Mouse (Mus musculus) midbrain, postnatal 0 days (tissue): ENCODE results near the gene Ank2. TPM values are rescaled to one million over a fixed set of nuclear protein-coding genes. Genes with fewer than 3 reads are reported as not detected.

Source experiments
- ATAC-seq: fragments of 200-750 bp; cut with Nextera tagmentation; 2 replicates; pipeline ENCODE4 v1.8.0; 2017; ENCODE audit warnings: moderate number of reproducible peaks, mild to moderate bottlenecking, moderate TSS enrichment, moderate library complexity; ENCODE audit not compliant: low FRiP score
- DNase-seq: peaks from one replicate; pipeline ENCODE4 v3.0.0-alpha.2; 2015; ENCODE audit warnings: low spot score
- H3K27ac ChIP-seq: fragments of 300-500 bp; sonication (generic); 2 replicates; pipeline ENCODE4 v1.5.1; 2014; ENCODE audit warnings: low read depth, mild to moderate bottlenecking, low read length, mixed read lengths
- H3K27me3 ChIP-seq: fragments of 300-500 bp; sonication (generic); 2 replicates; pipeline ENCODE4 v1.6.1; 2014; ENCODE audit warnings: low read length, control low read depth, mixed read lengths; ENCODE audit not compliant: insufficient read depth
- H3K36me3 ChIP-seq: fragments of 300-500 bp; sonication (generic); 2 replicates; pipeline ENCODE4 v1.6.1; 2014; ENCODE audit warnings: low read length, control low read depth, mixed read lengths; ENCODE audit not compliant: insufficient read depth
- H3K4me1 ChIP-seq: fragments of 300-500 bp; sonication (generic); 2 replicates; pipeline ENCODE4 v1.6.1; 2014; ENCODE audit warnings: mild to moderate bottlenecking, control low read depth, antibody characterized with exemption, low read length, mixed read lengths; ENCODE audit not compliant: insufficient read depth
- H3K4me2 ChIP-seq: fragments of 300-500 bp; sonication (generic); 2 replicates; pipeline ENCODE4 v1.6.1; 2014; ENCODE audit warnings: low read depth, mild to moderate bottlenecking, low read length, mixed read lengths; ENCODE audit not compliant: poor library complexity, severe bottlenecking
- H3K4me3 ChIP-seq: fragments of 300-500 bp; sonication (generic); 2 replicates; pipeline ENCODE4 v1.5.1; 2014; ENCODE audit warnings: low read depth, mild to moderate bottlenecking, low read length, moderate library complexity
- H3K9ac ChIP-seq: fragments of 300-500 bp; sonication (generic); replicated peaks from 2 replicates; pipeline ENCODE4 v1.6.1; 2014; ENCODE audit warnings: mild to moderate bottlenecking, low read length, moderate library complexity, mixed read lengths; ENCODE audit not compliant: poor library complexity, severe bottlenecking
- H3K9me3 ChIP-seq: fragments of 300-500 bp; sonication (generic); 2 replicates; pipeline ENCODE4 v1.6.1; 2016; ENCODE audit warnings: low read length, control low read depth
- CTCF ChIP-seq: IDR thresholded peaks from 2 replicates; pipeline ENCODE4 v1.5.1; 2016; ENCODE audit warnings: antibody characterized with exemption, mild to moderate bottlenecking
- WGBS: fragments of 180-500 bp; shearing (Covaris S2); extraction: QIAGEN DNeasy Blood & Tissue Kit; methylation state at CpG from one replicate; pipeline ENCODE4 v1.1.7; 2014; 5-methylcytosine and 5-hydroxymethylcytosine counted together
- polyA plus RNA-seq: library from polyadenylated mRNA; unstranded; fragments of >200 nt; fragmentation: Nextera tagmentation; extraction: Ambion mirVana; gene quantifications from 2 replicates; pipeline ENCODE4 v1.2.1, GENCODE M21; 2015
- total RNA-seq: library from RNA; depleted of rRNA; stranded (reverse); fragments of >200 nt; gene quantifications from 2 replicates; pipeline ENCODE4 v1.2.3, GENCODE M21; 2014

Gene Ank2
- total and polyA plus RNA-seq, 2 experiments from 2014 or later = 200 to 623 TPM

GRCm38 (mm10) chr3:126989936-126990335 lies 509.2 kb downstream of the Ank2 start:
- 78% methylated on average over 3 of the region's 3 CpGs for WGBS
- Histone ChIP-seq H3K4me3 (no peak overlapping the region), H3K27me3 (no peaks in the 10 kb centered on the region), H3K9me3 (no peaks in the 10 kb centered on the region), H3K9ac (no peak overlapping the region), H3K4me2 (no peak overlapping the region), H3K36me3 (peaks cover 3% of the 10 kb centered on the region; the same call in 1 of the 2 replicates), H3K27ac (no peak overlapping the region), H3K4me1 (no peaks in the 10 kb centered on the region)
- no peak for TF ChIP-seq CTCF
- DNase-seq (no peak), ATAC-seq (no peak)

DNA sequence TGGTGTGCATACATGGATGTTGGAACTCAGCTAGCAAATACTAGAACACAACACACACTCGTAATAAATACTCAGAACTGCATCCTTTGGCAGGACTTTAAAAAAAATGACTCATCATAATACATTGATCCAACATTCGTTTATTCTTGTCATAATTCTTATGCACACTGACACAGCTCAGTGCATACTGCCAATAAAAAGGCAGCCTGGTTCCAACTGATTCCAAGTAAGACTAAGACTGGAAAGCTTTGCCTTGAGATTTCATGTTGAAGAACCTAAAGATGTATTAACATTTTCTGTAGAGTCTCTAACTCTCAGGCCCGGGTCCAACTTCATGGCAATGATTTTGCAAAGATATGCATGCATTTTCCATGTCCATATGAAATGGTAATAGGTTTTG lies 512.5 kb downstream of the Ank2 start:
- H3K27ac ChIP-seq = no peak overlapping the region
- H3K4me3 ChIP-seq = no peak overlapping the region

GRCm38 (mm10) chr3:126982814-126983213 lies 516.3 kb downstream of the Ank2 start:
- Histone ChIP-seq H3K4me3 (no peak overlapping the region), H3K4me1 (no peaks in the 10 kb centered on the region), H3K27ac (no peak overlapping the region), H3K9ac (no peak overlapping the region), H3K36me3 (peaks cover 15% of the 10 kb centered on the region), H3K27me3 (no peaks in the 10 kb centered on the region), H3K4me2 (no peak overlapping the region), H3K9me3 (no peaks in the 10 kb centered on the region)
- no peak for TF ChIP-seq CTCF
- ATAC-seq (no peak), DNase-seq (no peak)
- whole genome bisulfite sequencing = 92% methylated on average over 5 of the region's 5 CpGs

More for the DNA sequence above, 512.5 kb downstream of the Ank2 start:
- Histone ChIP-seq H3K27me3 (no peaks in the 10 kb centered on the region), H3K9me3 (no peaks in the 10 kb centered on the region), H3K36me3 (peaks cover 6% of the 10 kb centered on the region; the same call in 1 of the 2 replicates), H3K9ac (no peak overlapping the region), H3K4me1 (no peaks in the 10 kb centered on the region), H3K4me2 (no peak overlapping the region)
- no peak for ATAC-seq
- DNase-seq = no peak
- no peak for TF ChIP-seq CTCF
- 80% methylated on average over 3 of the region's 3 CpGs for WGBS

- ATAC-seq (no peak), DNase-seq (no peak)
- 84% methylated on average over 3 of the region's 3 CpGs for WGBS
- peaks cover 23% of the 10 kb centered on the region for H3K36me3 ChIP-seq
- no peak for TF ChIP-seq CTCF
- no peaks in the 10 kb centered on the region for H3K27me3 ChIP-seq
- H3K4me1 ChIP-seq = no peaks in the 10 kb centered on the region
- no peak overlapping the region for H3K4me3 ChIP-seq
- no peak overlapping the region for H3K27ac ChIP-seq
- no peak overlapping the region for H3K9ac ChIP-seq
- no peak overlapping the region for H3K4me2 ChIP-seq
- H3K9me3 ChIP-seq = no peaks in the 10 kb centered on the region
Observed at GRCm38 (mm10) chr3:126981163-126981562, 518.0 kb downstream of the Ank2 start.

DNA sequence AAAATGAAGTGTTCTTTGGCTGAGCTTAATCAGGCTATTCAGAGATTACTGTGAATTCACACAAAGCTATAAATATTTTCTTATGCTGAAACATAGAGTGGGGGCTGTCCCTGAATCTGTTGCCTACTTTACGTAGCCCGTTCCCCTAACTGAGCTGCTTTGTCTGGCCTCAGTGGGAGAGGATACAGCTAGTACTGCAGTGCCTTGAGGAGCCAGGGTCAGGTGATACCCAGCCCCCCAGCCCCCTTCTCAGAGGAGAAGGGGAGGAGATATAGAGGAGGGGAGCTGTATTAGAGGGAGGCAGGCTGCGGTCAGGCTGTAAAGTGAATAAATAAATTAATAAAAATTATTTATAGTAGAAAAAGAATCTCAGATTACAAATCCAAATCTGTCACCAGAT lies 519.5 kb downstream of the Ank2 start:
- DNase-seq (no peak), ATAC-seq (no peak)
- Histone ChIP-seq H3K27ac (no peak overlapping the region), H3K9me3 (no peaks in the 10 kb centered on the region), H3K4me1 (no peaks in the 10 kb centered on the region), H3K27me3 (no peaks in the 10 kb centered on the region), H3K9ac (no peak overlapping the region), H3K36me3 (peaks cover 30% of the 10 kb centered on the region), H3K4me2 (no peak overlapping the region), H3K4me3 (no peak overlapping the region)
- WGBS = 70% methylated on average over 3 of the region's 3 CpGs
- no peak for TF ChIP-seq CTCF

DNA sequence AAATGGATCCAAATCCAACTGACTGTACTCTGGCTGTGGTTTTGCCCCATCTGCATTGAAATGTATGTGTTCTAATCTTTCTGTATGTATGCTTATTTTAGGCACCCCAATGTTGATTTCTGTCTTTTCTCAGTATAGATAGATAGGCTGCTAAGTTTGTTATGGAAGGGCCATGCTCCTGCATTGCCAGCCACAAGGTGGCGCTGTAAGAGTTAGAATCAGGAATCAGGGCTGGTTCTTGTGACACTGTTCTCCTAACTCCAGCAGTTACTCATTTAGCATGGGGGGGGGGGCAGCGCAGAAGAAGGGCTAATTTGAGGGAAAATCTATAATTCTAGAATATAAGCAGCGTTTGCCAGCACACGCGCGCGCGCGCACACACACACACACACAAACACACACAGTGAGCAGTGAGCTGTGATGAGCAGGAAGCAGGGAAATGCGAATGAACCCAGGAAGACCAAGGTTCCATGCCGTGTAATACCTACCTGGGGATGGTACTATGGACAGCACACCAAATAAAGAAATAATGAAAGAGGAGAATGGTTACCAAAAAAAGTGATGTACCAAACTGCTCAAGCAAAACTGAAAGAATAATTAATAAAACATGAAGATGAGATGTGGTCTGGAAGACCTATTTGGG lies 520.3 kb downstream of the Ank2 start:
- WGBS = 67% methylated on average over 11 of the region's 11 CpGs
- H3K4me1 ChIP-seq = no peaks in the 10 kb centered on the region
- no peak overlapping the region for H3K4me2 ChIP-seq
- H3K4me3 ChIP-seq = no peak overlapping the region
- ATAC-seq (peak; percentile 66; the same call in 1 of the 2 replicates), DNase-seq (peak; percentile 85)
- H3K9ac ChIP-seq = no peak overlapping the region
- no peak overlapping the region for H3K27ac ChIP-seq
- no peaks in the 10 kb centered on the region for H3K9me3 ChIP-seq
- H3K27me3 ChIP-seq = no peaks in the 10 kb centered on the region
- peak; percentile 87 for TF ChIP-seq CTCF
- H3K36me3 ChIP-seq = peaks cover 30% of the 10 kb centered on the region
